Mouse (Mus musculus) liver, adult 2 months (tissue): ENCODE measurements around the gene Defb21.

Experiments used
- CTCF ChIP-seq: fragments of 200-500 bp; IDR thresholded peaks from 2 replicates; pipeline ENCODE4 v1.5.1; 2011; ENCODE audit warnings: low read depth, low read length, control low read depth
- POLR2A ChIP-seq: fragments of 200-500 bp; IDR thresholded peaks from 2 replicates; pipeline ENCODE4 v1.6.1; 2011; ENCODE audit warnings: low read length, control low read depth; ENCODE audit not compliant: insufficient read depth; ENCODE audit errors: extremely low read depth

DNA sequence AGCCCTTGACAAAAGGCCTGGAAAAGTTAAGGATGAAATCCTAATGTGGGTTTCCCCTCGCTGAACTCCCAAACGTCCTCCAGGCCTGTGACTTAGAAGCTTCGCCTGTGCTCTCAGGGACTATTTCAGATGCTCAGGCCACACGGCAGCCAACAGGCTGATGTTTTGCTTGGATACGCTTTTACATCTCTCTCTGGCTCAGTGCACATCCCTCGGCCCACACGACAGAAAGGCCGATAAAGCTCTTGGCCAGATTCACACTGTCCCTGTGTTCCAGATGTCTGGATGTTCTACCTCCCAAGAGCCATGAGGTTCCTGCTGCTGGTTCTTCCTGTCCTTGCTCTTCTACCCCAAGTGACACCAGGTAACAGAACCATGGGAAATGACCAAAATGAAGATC, 940 bp downstream of the Defb21 start:
- TF ChIP-seq CTCF (no peak), POLR2A (no peak)
